Comparison of ENCODE assay signal across 15 mouse cellular contexts in the genomic region with DNA sequence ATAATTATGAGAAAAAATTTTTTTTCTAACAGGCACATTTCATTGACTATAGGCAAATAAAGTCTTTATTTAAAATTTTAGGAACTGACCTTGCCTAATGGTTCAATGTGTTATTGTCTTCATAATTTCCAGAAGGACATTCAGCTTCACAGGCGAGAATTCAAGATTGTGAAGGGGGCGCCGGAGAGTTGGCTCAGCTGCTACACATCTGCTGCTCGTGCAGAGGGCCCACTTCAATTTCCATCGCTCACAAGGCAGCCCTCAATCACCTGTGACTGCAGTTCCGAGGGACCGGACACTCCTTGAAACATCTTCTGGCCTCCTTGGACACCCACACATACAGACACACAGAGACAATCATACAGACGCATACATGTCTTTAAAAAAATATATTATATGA. TPM values are rescaled to one million over a fixed set of nuclear protein-coding genes. Genes with fewer than 3 reads are reported as not detected.
DNase-seq lines count a peak whose midpoint lies in the region.
"Had no signal": no experiment of that assay in that cellular context is flagged by ENCODE, and none has a peak within 500 bp of the region (broad histone marks: within the 10 kb centered on the region; RNA-seq: fewer than 3 reads in every experiment).

No protein-coding gene starts in this region.

- intact Hi-C loops in heart, postnatal 10 days (cut with DNase I), result no loop called here

- DNase-seq in heart, adult 11 months, result peak; percentile 67
- DNase-seq in heart, postnatal 10 days, result no peak
- DNase-seq in thymus, postnatal 0 days (ENCODE audit: low spot score), result peak; percentile 13
- DNase-seq in thymus, postnatal 10 days (ENCODE audit: low spot score in 2 of 2), result no peak
- DNase-seq in thymus, postnatal 14 days, result peak; percentile 31
- DNase-seq in kidney, postnatal 25 days, result no peak
- DNase-seq in urinary bladder, postnatal 25 days (ENCODE audit: low spot score), result no peak
- DNase-seq: adrenal gland, adult 8-10 months; adrenal gland, postnatal 25 days; cerebellum, adult 11-12 months; cerebellum, adult 8-10 months; cerebellum, postnatal 36 days; gastrocnemius, postnatal 25 days; heart, adult 2 months had no signal

RNA-seq across cellular contexts. Expression of a gene that starts 23.9 kb away (rescaled TPM):
- total RNA-seq in heart, postnatal 10 days (2021), result 10 to 100 TPM; 39.0 to 49.5 TPM
- polyA plus RNA-seq in thymus, postnatal 0 days (2015; fragmentation: Nextera tagmentation; extraction: Ambion mirVana), result 17.8 and 18.4 TPM in 2 replicates
- polyA plus RNA-seq: G1E had no signal

Comparison
In these comparisons a context has a peak if more than half of its experiments do, and no peak if none do; other contexts are left out.
1. DNase-seq: peak in heart, adult 11 months (single experiment), thymus, postnatal 0 days (single experiment) and thymus, postnatal 14 days (single experiment); none in heart, postnatal 10 days (0 of 2), thymus, postnatal 10 days (0 of 2), kidney, postnatal 25 days (0 of 2) and urinary bladder, postnatal 25 days (single experiment).